Mouse (Mus musculus): ENCODE measurements around the gene Ms4a4a.
"Not testable (repeated sequence)": the region's sequence is repeated elsewhere in the genome, so short reads cannot be mapped to it uniquely, and the experiment has no call there.

Ms4a4a gene

DNA sequence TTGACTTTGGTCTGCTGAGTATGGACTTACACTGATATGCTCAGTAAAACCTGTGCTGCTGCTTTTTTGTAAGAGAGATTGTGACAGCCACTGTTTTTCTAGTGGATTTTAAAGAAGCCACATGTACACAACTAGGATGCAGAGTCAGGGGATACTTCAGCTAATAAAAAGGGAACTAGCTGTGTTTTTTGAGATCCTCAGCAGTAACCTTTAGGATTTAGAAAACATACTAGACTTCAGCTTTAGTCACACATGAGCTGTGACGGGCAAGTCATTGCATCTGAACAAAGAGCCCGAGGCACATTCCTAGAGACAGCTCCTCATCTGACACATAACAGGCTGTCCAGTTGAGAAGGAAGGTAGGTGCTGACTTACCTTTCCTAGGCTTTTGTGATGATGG is at the start of gene Ms4a4a:
Gene Ms4a4a, plus strand, starts transcription at position 251 of the 400 bp plus-strand sequence.
- DNase-seq (ENCODE audit: low read depth, low spot score), result no peak

DNA sequence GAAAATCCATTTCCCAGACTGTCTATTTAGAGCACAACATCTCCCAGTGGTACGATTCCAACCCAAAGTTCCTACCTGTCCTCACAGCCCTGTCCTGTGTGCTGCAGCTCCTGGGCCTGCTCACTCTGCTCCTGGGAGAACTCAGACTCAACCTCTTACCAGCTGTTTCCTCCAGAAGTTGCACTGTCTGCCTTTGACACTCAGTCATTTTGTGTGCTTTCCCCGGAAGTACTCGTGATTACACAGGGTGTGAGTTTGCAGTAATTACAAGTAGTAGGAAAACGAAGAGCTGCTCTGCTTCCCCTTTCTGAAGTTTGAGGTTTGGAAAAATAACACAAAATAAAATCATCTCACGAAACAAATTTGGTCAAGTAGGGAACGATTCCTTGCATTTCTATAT is 39.4 kb upstream of the Ms4a4a start, which contains the start of gene Ms4a7:
Gene Ms4a7, minus strand, starts transcription at position 215 of the 400 bp plus-strand sequence.
- DNase-seq (ENCODE audit: low read depth, low spot score), result no peak

DNA sequence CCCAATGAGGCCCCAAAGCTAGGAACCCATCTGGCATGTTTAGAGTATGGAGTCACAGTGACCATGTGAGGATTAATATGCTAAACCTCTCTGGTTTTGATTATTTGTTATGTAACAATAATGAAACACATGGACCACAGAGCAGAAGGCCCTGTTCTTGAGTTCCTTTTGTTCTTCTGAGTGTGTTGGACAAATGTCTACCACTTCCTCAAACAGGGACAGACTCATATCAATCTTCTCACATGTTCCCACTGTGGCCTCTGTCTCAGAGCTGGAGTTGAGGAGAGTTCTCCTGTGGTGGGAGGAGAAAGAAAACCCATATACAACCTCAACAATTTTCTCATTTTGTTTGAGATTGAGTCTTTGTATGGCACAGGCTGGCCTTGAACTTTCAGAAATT is 32.2 kb upstream of the Ms4a4a start:
- DNase-seq (ENCODE audit: low read depth, low spot score), result no peak

DNA sequence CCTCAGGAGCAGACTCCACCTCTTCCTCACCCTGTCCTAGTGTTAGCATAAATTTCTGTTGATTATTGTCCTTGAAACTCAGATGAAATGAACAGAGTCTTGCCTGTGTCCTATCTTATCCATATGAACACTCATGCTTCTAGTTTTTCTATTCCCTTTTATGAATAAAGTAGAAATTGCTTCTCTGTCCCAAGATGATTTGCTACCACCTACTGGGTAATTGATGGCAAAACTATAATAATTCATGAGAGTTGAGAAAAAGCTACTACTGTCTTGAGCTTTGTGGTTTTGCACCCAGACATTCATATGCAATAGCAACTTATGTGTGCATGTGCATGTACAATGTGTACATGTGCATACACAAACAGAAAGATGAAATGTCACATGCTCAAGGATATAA is 31.3 kb upstream of the Ms4a4a start:
- no peak for DNase-seq (ENCODE audit: low read depth, low spot score)

DNA sequence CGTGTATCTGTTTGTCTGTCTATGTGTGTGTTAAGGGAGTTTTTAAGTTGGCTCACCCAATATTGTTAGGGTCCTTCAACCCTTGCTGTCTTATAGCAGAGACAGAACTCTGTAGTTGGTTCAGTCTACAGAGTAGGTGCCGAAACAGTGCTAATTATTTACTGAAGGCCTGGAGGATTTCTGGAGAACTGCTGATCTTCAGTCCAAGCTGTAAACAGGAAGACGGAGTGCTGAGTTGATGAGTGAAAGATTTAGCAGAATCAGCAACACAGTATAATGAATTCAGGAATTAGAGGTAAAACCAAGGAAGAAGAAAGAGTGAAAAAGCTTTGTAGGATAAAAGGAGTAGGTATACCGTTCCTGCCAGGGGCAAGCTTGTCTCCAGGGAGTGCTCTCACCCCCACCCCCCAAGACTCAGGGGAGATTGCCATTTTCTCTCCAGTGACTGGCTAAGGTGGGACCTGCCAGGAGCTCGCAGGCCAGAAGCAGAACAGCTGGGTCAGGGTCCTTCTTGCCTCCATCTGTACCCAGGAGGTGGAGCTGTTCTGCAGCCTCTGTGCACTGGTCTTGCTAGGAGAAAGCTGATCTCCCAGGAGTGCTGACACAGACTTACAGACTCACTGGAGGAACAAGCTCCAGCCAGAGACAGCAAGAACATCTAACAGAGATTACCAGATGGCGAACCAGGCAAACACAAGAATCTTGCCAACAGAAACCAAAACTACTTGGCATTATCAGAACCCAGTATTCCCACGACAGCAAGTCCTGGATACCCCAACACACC is 25.4 kb upstream of the Ms4a4a start:
- peak; percentile 35 for DNase-seq (ENCODE audit: low read depth, low spot score)

DNA sequence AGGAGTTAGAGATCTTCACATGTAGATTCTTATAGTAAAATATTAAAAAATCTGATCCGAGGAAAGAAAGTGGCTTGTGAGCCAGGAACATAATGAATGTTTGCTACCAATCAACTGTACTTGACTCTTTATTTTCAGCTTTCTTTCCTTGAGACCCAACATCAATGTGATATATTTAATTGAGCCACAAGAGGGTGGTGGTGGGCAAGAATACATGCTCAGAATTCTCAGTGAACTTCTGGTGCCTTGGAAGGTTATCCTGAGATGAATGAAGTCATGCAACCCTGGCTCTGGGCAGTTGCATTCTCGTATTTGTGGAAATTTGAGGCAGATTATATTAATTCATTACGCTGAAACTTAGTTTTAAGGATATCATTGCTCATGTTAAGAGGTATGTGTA is 23.4 kb upstream of the Ms4a4a start:
- peak; percentile 3 for DNase-seq (ENCODE audit: low read depth, low spot score)

DNA sequence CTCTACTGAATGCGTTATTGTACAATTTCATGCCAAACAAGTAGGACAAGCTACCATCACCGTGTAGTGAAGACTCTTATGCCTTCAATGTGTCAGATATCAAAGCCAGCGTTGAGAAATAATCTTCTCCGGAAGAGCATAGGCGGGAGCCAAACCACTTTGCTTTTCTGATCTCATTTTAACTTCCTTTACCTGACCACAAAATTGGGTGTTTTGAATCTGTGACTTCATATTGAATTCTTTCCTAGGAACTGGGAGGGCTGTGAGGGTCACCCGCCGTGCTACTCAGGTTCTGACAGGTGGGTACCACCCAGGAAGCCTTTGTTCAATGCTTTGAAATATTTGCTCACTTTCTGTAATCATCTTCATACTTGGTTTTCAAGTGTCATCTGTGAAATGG is 19.6 kb upstream of the Ms4a4a start:
- no peak for DNase-seq (ENCODE audit: low read depth, low spot score)

DNA sequence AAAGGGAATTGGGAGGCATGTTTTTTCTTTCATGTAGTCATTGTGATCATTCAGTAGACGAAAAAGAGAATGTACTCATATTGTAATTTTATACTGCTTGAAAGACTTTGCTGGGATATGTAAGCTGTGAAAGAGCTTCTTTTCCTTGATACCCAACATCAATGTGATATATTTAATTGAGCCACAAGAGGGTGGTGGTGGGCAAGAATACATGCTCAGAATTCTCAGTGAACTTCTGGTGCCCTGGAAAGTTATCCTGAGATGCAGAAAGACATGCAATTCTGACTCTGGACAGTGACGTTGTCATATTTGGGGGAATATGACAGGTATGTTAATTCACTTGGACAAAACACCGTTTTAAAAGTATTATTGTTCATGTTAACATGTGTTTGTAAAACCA is 15.2 kb upstream of the Ms4a4a start:
- DNase-seq (ENCODE audit: low read depth, low spot score), result peak; percentile 18

DNA sequence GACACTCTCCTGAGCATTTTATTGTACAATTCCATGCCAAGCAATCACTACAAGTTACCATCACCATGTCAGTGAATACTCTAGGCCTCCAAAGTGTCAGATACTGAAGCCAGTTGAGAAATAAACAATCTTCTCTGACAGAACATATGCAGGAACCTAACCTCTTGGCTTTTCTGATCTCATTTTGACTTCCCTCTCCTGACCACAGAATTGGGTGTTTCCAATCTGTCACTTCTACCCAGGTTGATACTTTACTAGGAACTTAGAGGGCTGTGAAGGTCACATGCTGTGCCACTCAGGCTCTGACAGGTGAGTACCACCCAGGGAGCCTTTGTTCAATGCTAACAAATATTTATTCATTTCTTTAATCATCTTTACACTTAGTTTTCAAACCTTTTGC is 13.3 kb upstream of the Ms4a4a start:
- no peak for DNase-seq (ENCODE audit: low read depth, low spot score)

DNA sequence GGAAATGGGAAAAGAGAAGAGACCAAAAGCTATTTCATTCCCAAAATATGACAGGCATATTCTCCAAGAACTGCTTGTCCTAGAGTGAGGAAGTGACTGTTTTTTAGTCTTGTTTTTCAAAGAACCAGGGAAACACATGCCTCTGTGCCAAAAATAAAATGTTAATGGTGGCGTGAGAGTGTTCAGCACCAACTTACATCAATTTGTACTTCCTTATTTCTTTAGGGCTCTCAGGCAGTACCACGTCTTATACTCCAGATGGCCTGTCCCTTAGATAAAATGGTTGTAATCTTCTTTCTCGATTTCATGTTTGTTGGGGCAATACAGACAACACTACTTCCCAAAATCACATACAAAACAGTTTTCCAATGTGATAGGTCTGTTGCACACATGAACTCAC is 7.0 kb upstream of the Ms4a4a start:
- DNase-seq (ENCODE audit: low read depth, low spot score), result no peak

DNA sequence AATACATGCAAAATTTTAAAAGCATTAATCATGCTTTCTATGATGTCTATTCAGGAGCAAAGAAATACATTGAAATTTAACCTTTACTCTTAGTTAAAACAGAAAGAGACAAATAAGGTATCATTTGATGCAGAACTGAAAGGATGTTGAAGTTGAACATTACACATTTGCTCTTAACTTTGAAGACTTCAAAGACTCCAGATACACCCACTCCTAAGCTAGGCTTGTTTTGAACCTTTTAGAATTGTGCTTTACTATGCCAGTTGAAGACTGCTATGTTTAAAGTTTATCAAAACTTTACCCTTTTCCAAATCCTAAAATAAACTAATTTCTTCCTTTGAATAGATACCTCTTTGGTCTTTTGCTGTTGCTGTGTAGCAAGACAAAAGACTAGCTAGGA is 4.1 kb upstream of the Ms4a4a start:
- DNase-seq (ENCODE audit: low read depth, low spot score), result no peak

DNA sequence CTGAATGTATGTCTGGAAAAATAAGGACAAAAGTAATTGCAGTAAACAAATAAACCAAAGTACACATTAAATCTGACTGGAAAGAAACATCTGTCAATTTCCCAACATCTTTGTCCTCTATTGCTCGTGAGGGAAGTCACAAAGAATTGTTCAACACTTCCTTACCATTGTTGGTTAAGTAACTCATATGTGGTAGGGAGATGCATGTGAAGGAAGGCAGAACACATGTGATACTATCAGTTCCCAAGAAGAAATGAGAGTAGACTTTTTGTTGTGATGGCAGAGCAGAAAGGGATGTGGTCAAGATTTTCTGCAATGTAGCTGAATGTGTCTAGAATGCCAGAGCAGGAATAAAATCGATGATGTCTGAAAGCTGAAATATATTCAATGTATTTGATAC is 1.1 kb downstream of the Ms4a4a start:
- no peak for DNase-seq (ENCODE audit: low read depth, low spot score)

DNA sequence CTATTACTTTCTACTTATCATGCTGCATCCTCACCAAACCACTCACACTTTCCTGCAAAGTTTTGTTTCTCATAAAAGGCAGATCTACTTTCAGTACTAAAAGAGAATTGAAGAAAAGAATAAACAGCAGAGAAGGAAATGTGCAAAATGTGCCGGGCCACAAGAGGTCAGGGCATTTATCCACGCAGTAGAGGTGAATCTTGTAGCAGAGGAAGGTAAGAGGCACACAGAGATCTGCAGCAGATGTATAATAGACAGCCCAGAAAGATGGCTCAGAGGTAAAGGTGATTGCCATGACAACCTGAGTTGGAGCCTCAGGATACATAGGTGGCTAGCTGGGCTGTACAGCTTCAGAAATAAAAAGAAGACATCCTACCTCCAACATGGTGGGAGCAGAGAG is 11.8 kb downstream of the Ms4a4a start:
- no peak for DNase-seq (ENCODE audit: low read depth, low spot score)

DNA sequence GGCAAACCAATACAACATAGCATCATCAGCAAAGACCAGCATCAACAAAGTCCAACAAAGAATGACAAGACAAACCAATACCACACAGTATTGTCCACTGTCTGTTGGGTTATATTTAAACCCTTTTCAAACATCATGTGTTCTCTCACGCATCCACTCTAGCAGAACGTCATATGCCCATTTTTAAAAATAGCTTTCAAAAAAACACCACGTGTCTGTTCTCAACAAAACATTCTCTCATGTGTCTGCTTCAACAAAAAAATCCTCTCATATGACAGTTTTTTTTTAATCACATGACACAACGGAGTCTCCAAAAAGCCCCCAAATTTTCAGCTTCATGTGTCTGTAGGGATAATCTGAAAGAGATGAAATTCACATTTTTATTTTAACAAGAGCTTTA is 12.4 kb downstream of the Ms4a4a start:
- DNase-seq (ENCODE audit: low read depth, low spot score), result no peak

DNA sequence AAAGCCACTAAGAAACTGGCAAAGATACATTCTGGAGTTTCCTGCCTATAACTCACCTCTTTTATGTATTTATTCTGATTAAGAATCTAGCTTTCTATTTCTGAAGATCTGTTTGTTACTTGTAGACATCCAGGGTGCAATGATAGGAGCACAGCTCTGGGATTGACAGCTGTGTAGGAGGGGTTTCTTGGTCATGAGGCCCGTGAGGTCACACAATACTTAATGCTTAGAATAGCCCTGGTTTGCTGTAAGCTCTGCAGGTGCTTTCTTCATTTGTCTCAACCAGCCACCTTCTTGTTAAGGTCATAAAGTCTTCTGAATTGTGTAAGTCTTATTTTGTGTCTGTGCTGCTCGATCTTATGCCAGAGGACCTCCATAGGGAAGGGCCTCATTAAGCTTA is 13.6 kb downstream of the Ms4a4a start:
- DNase-seq (ENCODE audit: low read depth, low spot score), result no peak

DNA sequence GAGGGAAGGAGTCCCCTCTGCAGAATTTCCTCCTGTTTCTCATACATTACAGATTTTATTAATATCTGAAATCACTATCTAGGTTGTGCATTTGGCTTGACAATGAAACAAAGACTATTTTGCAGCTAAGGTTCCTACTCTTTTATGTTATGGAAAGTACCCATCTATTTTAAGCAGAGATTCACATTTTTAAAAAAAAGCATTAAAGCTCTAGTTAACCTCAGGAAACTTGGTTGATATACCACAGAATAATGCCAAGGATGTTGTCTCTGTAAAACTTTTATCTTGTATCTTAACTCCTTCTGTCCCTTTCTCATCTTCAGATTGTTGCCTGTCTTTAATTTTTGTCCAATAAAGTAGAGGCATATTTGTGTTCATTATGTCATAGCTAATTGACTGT is 20.4 kb downstream of the Ms4a4a start:
- DNase-seq (ENCODE audit: low read depth, low spot score), result no peak

DNA sequence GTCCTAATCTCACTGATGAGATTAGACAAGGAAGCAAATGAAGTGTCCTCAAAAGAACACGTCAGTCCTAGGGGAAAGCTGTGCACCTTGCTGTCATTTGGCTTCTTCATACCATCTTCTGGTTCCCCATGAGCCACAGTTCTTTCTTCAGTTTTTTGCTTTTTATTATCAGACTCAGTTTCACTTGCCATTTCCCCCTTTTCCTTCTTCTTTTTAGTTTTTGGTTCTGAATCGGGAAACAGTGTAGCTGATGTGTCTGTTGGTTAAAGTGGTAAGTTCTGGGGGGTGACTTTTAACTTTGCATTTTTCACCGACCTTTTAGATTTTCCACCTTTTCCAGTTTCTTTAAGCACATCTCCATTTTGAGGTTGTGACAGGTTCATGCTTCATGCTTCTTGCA is 29.2 kb downstream of the Ms4a4a start, which contains the start of gene Ms4a4c:
Gene Ms4a4c, plus strand, starts transcription at position 244 of the 400 bp plus-strand sequence.
- DNase-seq (ENCODE audit: low read depth, low spot score), result no peak

DNA sequence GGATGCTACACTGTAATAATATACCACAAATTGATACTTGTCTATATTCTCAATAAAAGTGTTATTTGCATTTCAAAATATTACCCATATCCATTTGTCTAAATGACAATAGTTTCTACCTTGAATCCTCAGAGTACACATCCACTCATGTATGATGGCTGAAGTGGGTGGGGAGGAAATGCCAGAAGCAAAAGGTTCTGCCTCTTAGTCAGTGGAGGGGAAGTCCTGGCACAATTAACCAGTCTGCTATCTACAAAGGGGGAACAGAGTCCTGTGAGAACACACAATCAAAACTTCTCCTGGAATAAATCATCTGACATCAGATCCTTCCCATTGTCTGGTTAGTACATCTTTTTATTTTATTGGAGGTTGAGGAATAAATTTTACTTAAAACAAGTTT is 32.1 kb downstream of the Ms4a4a start:
- no peak for DNase-seq (ENCODE audit: low read depth, low spot score)

DNA sequence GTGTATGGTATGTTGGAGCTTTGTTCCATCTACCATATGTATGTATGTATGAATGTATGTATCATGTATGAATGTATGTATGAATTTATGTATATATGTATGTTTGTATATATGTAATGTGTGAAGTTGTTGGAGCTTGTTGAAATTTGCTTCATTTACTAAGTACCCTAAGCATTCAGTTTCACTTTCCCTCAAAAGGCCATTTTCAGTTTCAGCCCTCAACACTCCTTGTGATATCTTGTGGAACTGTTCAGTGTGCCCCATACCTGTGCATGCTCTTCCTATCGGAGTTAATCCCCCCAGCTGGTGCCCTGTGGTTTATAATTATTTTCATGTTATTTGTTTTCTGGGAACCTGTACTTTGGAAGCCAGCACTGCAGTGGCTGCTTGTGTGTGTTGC is 33.3 kb downstream of the Ms4a4a start:
- no peak for DNase-seq (ENCODE audit: low read depth, low spot score)

DNA sequence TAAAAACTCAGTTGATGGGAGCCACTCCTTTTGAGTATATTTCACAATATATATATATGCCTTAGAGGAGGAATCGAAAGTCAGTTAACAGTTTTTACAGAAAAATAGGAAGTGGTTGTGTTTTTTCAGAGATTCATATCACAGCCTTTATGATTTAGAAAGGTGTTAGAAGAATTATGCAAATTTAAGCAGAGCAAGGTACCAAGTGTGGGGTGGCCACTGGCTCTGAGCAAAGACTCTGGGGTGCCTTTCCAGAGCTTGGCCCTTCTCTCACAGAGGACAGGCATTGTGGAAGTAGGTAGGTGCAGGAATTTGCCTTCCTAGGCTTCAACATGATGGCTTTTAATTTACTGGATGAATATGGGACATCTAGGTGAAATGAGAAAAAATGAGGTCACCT is 36.3 kb downstream of the Ms4a4a start:
- no peak for DNase-seq (ENCODE audit: low read depth, low spot score)

DNA sequence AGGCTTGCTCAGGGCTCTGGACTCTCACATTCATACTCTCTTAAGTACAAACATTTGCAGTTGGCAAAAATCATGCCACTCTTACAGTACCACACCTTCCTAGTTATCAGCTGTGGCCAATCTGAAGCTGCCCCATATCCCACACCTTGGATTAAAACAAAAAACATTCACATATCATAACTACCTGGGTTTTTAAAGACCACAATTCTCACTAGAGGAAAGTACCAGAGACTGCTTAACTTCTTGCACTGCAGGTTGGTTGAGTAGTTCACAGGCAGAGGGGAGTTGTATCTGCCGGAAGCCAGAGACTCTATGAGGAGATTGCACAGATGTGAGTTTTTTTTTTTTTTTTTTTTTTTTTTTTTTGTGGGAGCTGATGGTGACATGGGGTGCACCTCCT is 38.8 kb downstream of the Ms4a4a start:
- DNase-seq (ENCODE audit: low read depth, low spot score), result no peak

DNA sequence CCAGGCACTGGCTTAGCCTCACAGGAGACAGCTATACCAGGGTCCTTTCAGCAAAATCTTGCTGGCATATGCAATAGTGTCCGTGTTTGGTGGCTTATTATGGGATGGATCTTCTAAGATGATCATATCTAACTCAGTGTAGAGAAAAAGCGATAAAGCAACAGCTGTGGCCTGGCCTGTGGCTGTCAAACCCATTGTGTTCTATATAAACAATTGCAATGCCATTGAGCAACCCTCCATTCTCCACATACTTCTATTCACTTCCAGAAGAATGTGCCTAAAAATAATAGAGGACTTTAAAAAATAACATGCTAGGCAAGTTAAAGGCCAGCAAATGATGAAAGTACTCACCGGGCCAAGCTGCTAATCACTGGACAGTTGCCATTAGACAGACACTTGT is 40.3 kb downstream of the Ms4a4a start:
- DNase-seq (ENCODE audit: low read depth, low spot score), result no peak

DNA sequence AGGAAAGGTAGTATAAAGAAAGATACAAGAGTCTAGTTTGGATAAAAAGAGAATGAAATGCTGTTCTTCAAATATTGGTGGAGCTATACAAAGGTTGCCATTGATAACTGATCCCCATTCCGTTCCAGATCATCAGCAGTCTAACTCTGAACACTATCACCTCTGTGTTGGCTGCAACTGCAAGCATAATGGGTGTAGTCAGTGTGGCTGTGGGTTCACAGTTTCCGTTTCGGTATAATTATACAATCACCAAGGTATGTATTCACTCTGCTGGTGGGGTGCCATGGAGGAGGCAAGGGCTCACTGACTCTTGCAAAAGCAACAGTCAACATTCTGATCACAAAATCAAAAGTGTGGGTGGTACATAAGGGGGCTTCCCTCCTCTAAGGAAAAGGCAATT is 43.5 kb downstream of the Ms4a4a start:
- not testable (repeated sequence) for DNase-seq (ENCODE audit: low read depth, low spot score)

DNA sequence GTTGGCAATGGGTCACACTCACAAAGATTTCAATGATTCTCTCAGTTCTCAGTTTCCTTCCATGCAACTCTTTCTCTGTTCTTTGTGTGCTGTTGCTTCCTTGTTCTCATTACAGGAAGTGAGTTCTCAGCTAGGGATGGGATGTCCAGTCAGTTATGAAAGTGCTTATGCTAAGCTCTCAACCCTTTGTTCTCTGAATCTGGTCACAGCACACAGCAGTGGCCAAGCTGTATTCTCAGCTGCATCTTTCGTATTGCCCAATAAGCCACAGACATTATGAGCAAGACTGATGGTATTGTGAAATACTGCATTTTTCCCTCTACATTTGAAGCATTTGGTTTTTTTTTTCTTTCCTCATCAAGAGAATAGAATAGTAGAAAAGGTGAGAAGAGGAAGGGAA is 55.9 kb downstream of the Ms4a4a start:
- DNase-seq (ENCODE audit: low read depth, low spot score), result not testable (repeated sequence)

All from brain, adult 2 months (tissue).